In genomic region chr12:108230821-108231794, GRCm38 (mm10) we compare ENCODE assay signal across 8 mouse cellular contexts. TPM values are rescaled to one million over a fixed set of nuclear protein-coding genes. Genes with fewer than 3 reads are reported as not detected.
A peak's percentile ranks its signal among the peaks of the same experiment; 100 is the strongest.
DNase-seq lines count a peak whose midpoint lies in the region; ATAC-seq lines count a peak whose summit lies in the region.

No protein-coding gene starts in this region.

- no peaks in the 10 kb centered on the region for H3K27me3 ChIP-seq in neural tube, embryonic 15.5 days (replicated peaks)

- H3K4me2 ChIP-seq in neural tube, embryonic 15.5 days, result no peak overlapping the region

- ATAC-seq in granulocyte monocyte progenitor cell, adult 5-6 weeks (replicated peaks; ENCODE audit: poor library complexity, severe bottlenecking), result peak; percentile 31; the same call in 1 of the 2 replicates
- no peak for ATAC-seq in neural tube, embryonic 15.5 days (ENCODE audit: low FRiP score)

- H3K36me3 ChIP-seq in neural tube, embryonic 15.5 days, result no peaks in the 10 kb centered on the region

- peak; percentile 95 for DNase-seq in heart, adult 11 months
- no peak for DNase-seq in heart, adult 8-10 months (ENCODE audit: low spot score)
- DNase-seq in adrenal gland, postnatal 25 days, result peak; percentile 63
- peak; percentile 76 for DNase-seq in kidney, postnatal 14 days
- no peak for DNase-seq in frontal cortex, adult 2 months (ENCODE audit: extremely low spot score in 1 of 2, low spot score in 1 of 2)
- no peak for DNase-seq in layer of hippocampus, adult 9-11 months

- H3K4me3 ChIP-seq in neural tube, embryonic 15.5 days (replicated peaks), result no peak overlapping the region

- WGBS in neural tube, embryonic 15.5 days, result 57% methylated on average over 17 of the region's 18 CpGs

- peak overlapping the region; percentile 38; the same call in 1 of the 2 replicates for H3K27ac ChIP-seq in neural tube, embryonic 15.5 days (replicated peaks)

- peaks cover 53% of the 10 kb centered on the region for H3K4me1 ChIP-seq in neural tube, embryonic 15.5 days

- no peaks in the 10 kb centered on the region for H3K9me3 ChIP-seq in neural tube, embryonic 15.5 days (replicated peaks)

- H3K9ac ChIP-seq in neural tube, embryonic 15.5 days (replicated peaks), result no peak overlapping the region

RNA-seq across cellular contexts. Expression of gene Ccdc85c, which starts 44.1 kb away (rescaled TPM):
- total RNA-seq in heart, adult 8-10 months (2022), result 10 to 100 TPM; 38.2 to 46.2 (median 40.0) TPM
- 19.4 and 19.9 TPM in 2 replicates for total RNA-seq in adrenal gland, postnatal 25 days (2021)
- 0.95 and 1.7 TPM in 2 replicates for total RNA-seq in granulocyte monocyte progenitor cell, adult 5-6 weeks (2014; fragmentation: Nextera tagmentation)
- 0.90 and 2.4 TPM in 2 replicates for total RNA-seq in granulocyte monocyte progenitor cell, adult 5-6 weeks (2017)
- 10.5 and 11.9 TPM in 2 replicates for polyA plus RNA-seq in neural tube, embryonic 15.5 days (2015; fragmentation: Nextera tagmentation; extraction: Ambion mirVana)
- 44.2 and 44.8 TPM in 2 replicates for polyA plus RNA-seq in frontal cortex, adult 2 months (2012; rRNA removed)

RNA-seq across cellular contexts. Expression of gene Ccnk, which starts 51.7 kb away (rescaled TPM):
- 10 to 100 TPM; 25.5 to 32.4 (median 31.1) TPM for total RNA-seq in heart, adult 8-10 months (2022)
- 33.4 and 34.6 TPM in 2 replicates for total RNA-seq in adrenal gland, postnatal 25 days (2021)
- 62.2 and 74.2 TPM in 2 replicates for total RNA-seq in granulocyte monocyte progenitor cell, adult 5-6 weeks (2014; fragmentation: Nextera tagmentation)
- 7.4 and 15.4 TPM in 2 replicates for total RNA-seq in granulocyte monocyte progenitor cell, adult 5-6 weeks (2017)
- 2.4 and 2.7 TPM in 2 replicates for polyA plus RNA-seq in neural tube, embryonic 15.5 days (2015; fragmentation: Nextera tagmentation; extraction: Ambion mirVana)
- 24.7 and 27.3 TPM in 2 replicates for polyA plus RNA-seq in frontal cortex, adult 2 months (2012; rRNA removed)

RNA-seq across cellular contexts. Expression of gene Setd3, which starts 52.0 kb away (rescaled TPM):
- total RNA-seq in heart, adult 8-10 months (2022), result 100 to 1,000 TPM in 1 of 4 experiments, 10 to 100 TPM in 3; 88.6 to 103 (median 93.1) TPM
- total RNA-seq in adrenal gland, postnatal 25 days (2021), result 122 and 130 TPM in 2 replicates
- 52.4 and 54.4 TPM in 2 replicates for total RNA-seq in granulocyte monocyte progenitor cell, adult 5-6 weeks (2014; fragmentation: Nextera tagmentation)
- 72.8 and 78.1 TPM in 2 replicates for total RNA-seq in granulocyte monocyte progenitor cell, adult 5-6 weeks (2017)
- polyA plus RNA-seq in neural tube, embryonic 15.5 days (2015; fragmentation: Nextera tagmentation; extraction: Ambion mirVana), result 97.5 and 98.3 TPM in 2 replicates
- polyA plus RNA-seq in frontal cortex, adult 2 months (2012; rRNA removed), result 101 and 117 TPM in 2 replicates

Comparison
In these comparisons a context has a peak if more than half of its experiments do, and no peak if none do; other contexts are left out.
1. DNase-seq: peak in heart, adult 11 months (single experiment), adrenal gland, postnatal 25 days (single experiment) and kidney, postnatal 14 days (single experiment); none in heart, adult 8-10 months (single experiment), frontal cortex, adult 2 months (0 of 2) and layer of hippocampus, adult 9-11 months (single experiment).